Mouse (Mus musculus): ENCODE measurements around the gene Map4k2. TPM values are rescaled to one million over a fixed set of nuclear protein-coding genes. Genes with fewer than 3 reads are reported as not detected.

The Map4k2 gene
- polyA plus RNA-seq, 1 experiment from 2014 or later, result 20.1 TPM

- Histone ChIP-seq H3K27me3 (ENCODE audit: control insufficient read depth, insufficient read depth, low read depth, low read length) (no peaks in the 10 kb centered on the region), H3K9ac (ENCODE audit: low read depth, low read length) (no peak overlapping the region), H3K36me3 (ENCODE audit: control insufficient read depth, insufficient read depth, low read length) (peaks cover 59% of the 10 kb centered on the region), H3K27ac (ENCODE audit: low read length) (no peak overlapping the region), H3K4me2 (ENCODE audit: low read length) (no peak overlapping the region), H3K4me3 (ENCODE audit: low read depth, low read length) (no peak overlapping the region), H3K4me1 (ENCODE audit: control insufficient read depth, insufficient read depth, low read length) (no peaks in the 10 kb centered on the region), H3K9me3 (replicated peaks; ENCODE audit: control insufficient read depth, low read length, poor library complexity, severe bottlenecking) (no peaks in the 10 kb centered on the region)
- WGBS, result 64% methylated on average over 14 of the region's 14 CpGs
- no peak for ATAC-seq
These were observed 35.3 kb downstream of the Map4k2 start for GRCm38 (mm10) chr19:6376255-6376564.

- Histone ChIP-seq H3K4me3 (ENCODE audit: low read depth, low read length) (no peak overlapping the region), H3K9me3 (replicated peaks; ENCODE audit: control insufficient read depth, low read length, poor library complexity, severe bottlenecking) (no peaks in the 10 kb centered on the region), H3K4me1 (ENCODE audit: control insufficient read depth, insufficient read depth, low read length) (no peaks in the 10 kb centered on the region), H3K27me3 (ENCODE audit: control insufficient read depth, insufficient read depth, low read depth, low read length) (no peaks in the 10 kb centered on the region), H3K36me3 (ENCODE audit: control insufficient read depth, insufficient read depth, low read length) (peaks cover 56% of the 10 kb centered on the region), H3K9ac (ENCODE audit: low read depth, low read length) (no peak overlapping the region), H3K27ac (ENCODE audit: low read length) (no peak overlapping the region), H3K4me2 (ENCODE audit: low read length) (no peak overlapping the region)
- no peak for ATAC-seq
- 82% methylated on average over 2 of the region's 2 CpGs for WGBS
These were observed 35.7 kb downstream of the Map4k2 start for GRCm38 (mm10) chr19:6376643-6377042.

DNA sequence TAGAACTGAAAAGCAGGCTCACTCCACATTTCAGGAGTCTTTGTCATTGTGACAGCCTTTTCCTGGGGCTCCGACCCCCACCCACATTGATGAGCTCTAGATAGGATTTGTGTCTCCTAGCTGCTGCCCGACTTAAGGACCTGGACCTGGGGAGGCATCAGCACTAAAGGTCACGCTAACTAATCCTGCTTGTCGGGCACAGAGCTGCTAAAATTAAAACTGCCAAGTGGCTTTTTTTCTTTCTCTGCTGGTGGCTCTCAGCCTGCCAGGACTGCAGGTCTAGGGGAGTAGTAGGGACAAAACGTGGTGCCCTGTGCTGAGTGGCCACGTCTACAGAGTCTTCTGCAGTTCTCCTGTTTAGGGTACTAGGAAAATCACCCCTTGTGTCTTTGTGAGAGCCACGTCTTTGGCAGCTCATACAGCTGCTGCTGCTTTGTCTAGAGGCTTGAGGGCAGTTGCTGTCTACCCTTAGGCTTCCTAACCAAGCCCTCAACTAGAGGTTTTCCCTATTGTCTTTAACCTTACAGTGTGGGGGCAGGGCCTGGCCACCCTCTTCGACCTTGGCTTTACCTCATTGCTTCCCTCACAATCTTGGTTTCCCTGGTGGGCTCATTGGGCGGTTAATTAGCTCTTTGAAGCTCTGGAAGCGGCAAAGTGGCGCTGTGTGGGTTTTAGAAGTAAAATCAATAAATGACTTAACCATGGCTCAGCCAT is 36.5 kb downstream of the Map4k2 start:
- H3K9me3 ChIP-seq (replicated peaks; ENCODE audit: control insufficient read depth, low read length, poor library complexity, severe bottlenecking), result no peaks in the 10 kb centered on the region
- no peak overlapping the region for H3K27ac ChIP-seq (ENCODE audit: low read length)
- no peak for ATAC-seq
- H3K36me3 ChIP-seq (ENCODE audit: control insufficient read depth, insufficient read depth, low read length), result peaks cover 48% of the 10 kb centered on the region
- H3K4me3 ChIP-seq (ENCODE audit: low read depth, low read length), result no peak overlapping the region
- no peak overlapping the region for H3K9ac ChIP-seq (ENCODE audit: low read depth, low read length)
- H3K4me2 ChIP-seq (ENCODE audit: low read length), result no peak overlapping the region
- no peaks in the 10 kb centered on the region for H3K4me1 ChIP-seq (ENCODE audit: control insufficient read depth, insufficient read depth, low read length)
- no peaks in the 10 kb centered on the region for H3K27me3 ChIP-seq (ENCODE audit: control insufficient read depth, insufficient read depth, low read depth, low read length)
- 47% methylated on average over 11 of the region's 11 CpGs for WGBS

GRCm38 (mm10) chr19:6380411-6381166 is 39.7 kb downstream of the Map4k2 start:
- Histone ChIP-seq H3K4me3 (ENCODE audit: low read depth, low read length) (no peak overlapping the region), H3K27me3 (ENCODE audit: control insufficient read depth, insufficient read depth, low read depth, low read length) (no peaks in the 10 kb centered on the region), H3K27ac (ENCODE audit: low read length) (no peak overlapping the region), H3K36me3 (ENCODE audit: control insufficient read depth, insufficient read depth, low read length) (peaks cover 23% of the 10 kb centered on the region), H3K4me1 (ENCODE audit: control insufficient read depth, insufficient read depth, low read length) (no peaks in the 10 kb centered on the region; the same call in 1 of the 2 replicates), H3K9ac (ENCODE audit: low read depth, low read length) (no peak overlapping the region), H3K4me2 (ENCODE audit: low read length) (no peak overlapping the region), H3K9me3 (replicated peaks; ENCODE audit: control insufficient read depth, low read length, poor library complexity, severe bottlenecking) (no peaks in the 10 kb centered on the region)
- 96% methylated on average over 9 of the region's 9 CpGs for WGBS
- ATAC-seq, result no peak

DNA sequence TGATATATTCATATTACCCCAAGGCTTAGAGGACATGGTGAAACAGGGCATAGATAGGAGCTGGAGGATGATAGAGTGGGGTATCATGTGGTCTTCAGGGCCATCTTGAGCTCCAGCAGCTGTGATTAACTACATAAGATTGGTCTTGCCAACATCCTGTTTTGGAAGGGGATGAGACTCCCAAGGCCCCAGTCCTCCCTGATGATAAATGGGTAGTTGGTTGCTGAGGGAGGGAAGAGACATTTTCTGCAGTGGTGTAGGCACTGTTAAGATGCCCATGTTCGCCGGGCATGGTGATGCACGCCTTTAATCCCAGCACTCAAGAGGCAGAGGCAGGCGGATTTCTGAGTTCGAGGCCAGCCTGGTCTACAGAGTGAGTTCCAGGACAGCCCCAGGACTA is 40.3 kb downstream of the Map4k2 start:
- no peaks in the 10 kb centered on the region; the same call in 1 of the 2 replicates for H3K4me1 ChIP-seq (ENCODE audit: control insufficient read depth, insufficient read depth, low read length)
- no peak overlapping the region for H3K27ac ChIP-seq (ENCODE audit: low read length)
- H3K9me3 ChIP-seq (replicated peaks; ENCODE audit: control insufficient read depth, low read length, poor library complexity, severe bottlenecking), result no peaks in the 10 kb centered on the region
- no peak for ATAC-seq
- no peak overlapping the region for H3K4me3 ChIP-seq (ENCODE audit: low read depth, low read length)
- no peaks in the 10 kb centered on the region for H3K27me3 ChIP-seq (ENCODE audit: control insufficient read depth, insufficient read depth, low read depth, low read length)
- WGBS, result 93% methylated on average over 5 of the region's 5 CpGs
- H3K36me3 ChIP-seq (ENCODE audit: control insufficient read depth, insufficient read depth, low read length), result peaks cover 17% of the 10 kb centered on the region
- H3K4me2 ChIP-seq (ENCODE audit: low read length), result no peak overlapping the region
- no peak overlapping the region for H3K9ac ChIP-seq (ENCODE audit: low read depth, low read length)

- Histone ChIP-seq H3K4me3 (ENCODE audit: low read depth, low read length) (no peak overlapping the region), H3K4me1 (ENCODE audit: control insufficient read depth, insufficient read depth, low read length) (no peaks in the 10 kb centered on the region; the same call in 1 of the 2 replicates), H3K4me2 (ENCODE audit: low read length) (no peak overlapping the region), H3K9ac (ENCODE audit: low read depth, low read length) (no peak overlapping the region), H3K27ac (ENCODE audit: low read length) (no peak overlapping the region), H3K36me3 (ENCODE audit: control insufficient read depth, insufficient read depth, low read length) (0 out of 2 replicates have a peak, but pooled peaks cover 5% of the 10 kb centered on the region), H3K9me3 (replicated peaks; ENCODE audit: control insufficient read depth, low read length, poor library complexity, severe bottlenecking) (no peaks in the 10 kb centered on the region), H3K27me3 (ENCODE audit: control insufficient read depth, insufficient read depth, low read depth, low read length) (no peaks in the 10 kb centered on the region)
- 82% methylated on average over 4 of the region's 4 CpGs for WGBS
- no peak for ATAC-seq
These were observed 41.5 kb downstream of the Map4k2 start for GRCm38 (mm10) chr19:6382323-6382924.

- Histone ChIP-seq H3K4me2 (ENCODE audit: low read length) (no peak overlapping the region), H3K36me3 (ENCODE audit: control insufficient read depth, insufficient read depth, low read length) (no peaks in the 10 kb centered on the region), H3K9me3 (replicated peaks; ENCODE audit: control insufficient read depth, low read length, poor library complexity, severe bottlenecking) (no peaks in the 10 kb centered on the region), H3K27ac (ENCODE audit: low read length) (no peak overlapping the region), H3K27me3 (ENCODE audit: control insufficient read depth, insufficient read depth, low read depth, low read length) (no peaks in the 10 kb centered on the region), H3K4me1 (ENCODE audit: control insufficient read depth, insufficient read depth, low read length) (no peaks in the 10 kb centered on the region; the same call in 1 of the 2 replicates), H3K9ac (ENCODE audit: low read depth, low read length) (no peak overlapping the region), H3K4me3 (ENCODE audit: low read depth, low read length) (no peak overlapping the region)
- 42% methylated on average over 5 of the region's 5 CpGs for WGBS
- ATAC-seq, result no peak
These were observed 42.5 kb downstream of the Map4k2 start for GRCm38 (mm10) chr19:6383470-6383869.

DNA sequence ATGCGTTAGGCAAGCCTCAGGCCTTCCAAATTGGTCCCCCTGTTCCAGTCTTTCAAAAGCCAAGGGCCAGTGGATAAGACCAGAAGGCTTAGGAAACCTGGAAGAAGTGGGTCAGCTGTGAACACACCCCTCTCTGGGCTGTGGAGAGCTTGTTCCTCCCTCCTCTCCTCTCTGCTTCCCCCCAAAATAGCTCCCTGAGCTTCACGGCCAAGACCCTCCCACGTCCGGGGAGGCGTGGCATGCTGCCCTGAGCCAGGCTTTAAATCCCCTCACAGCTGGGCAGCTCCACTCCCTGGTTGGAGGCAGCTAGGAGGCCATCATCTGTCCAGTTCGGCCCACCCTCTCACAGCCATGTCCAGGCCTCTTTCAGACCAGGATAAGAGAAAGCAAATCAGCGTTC is 43.2 kb downstream of the Map4k2 start, which contains the start of gene Pygm:
Gene Pygm, plus strand, starts transcription at position 272 of the 400 bp plus-strand sequence.
- Histone ChIP-seq H3K36me3 (ENCODE audit: control insufficient read depth, insufficient read depth, low read length) (no peaks in the 10 kb centered on the region), H3K9me3 (replicated peaks; ENCODE audit: control insufficient read depth, low read length, poor library complexity, severe bottlenecking) (no peaks in the 10 kb centered on the region), H3K27me3 (ENCODE audit: control insufficient read depth, insufficient read depth, low read depth, low read length) (no peaks in the 10 kb centered on the region), H3K4me1 (ENCODE audit: control insufficient read depth, insufficient read depth, low read length) (no peaks in the 10 kb centered on the region; the same call in 1 of the 2 replicates), H3K9ac (ENCODE audit: low read depth, low read length) (no peak within 1 kb of the TSS; the same call in 1 of the 2 replicates), H3K4me2 (ENCODE audit: low read length) (no peak within 1 kb of the TSS), H3K27ac (ENCODE audit: low read length) (no peak within 1 kb of the TSS), H3K4me3 (ENCODE audit: low read depth, low read length) (no peak within 1 kb of the TSS)
- 10% methylated on average over 7 of the region's 7 CpGs for WGBS
- ATAC-seq, result no peak

GRCm38 (mm10) chr19:6384954-6385353 is 44.0 kb downstream of the Map4k2 start:
- Histone ChIP-seq H3K27me3 (ENCODE audit: control insufficient read depth, insufficient read depth, low read depth, low read length) (no peaks in the 10 kb centered on the region), H3K4me2 (ENCODE audit: low read length) (no peak overlapping the region), H3K4me1 (ENCODE audit: control insufficient read depth, insufficient read depth, low read length) (peaks cover 7% of the 10 kb centered on the region), H3K27ac (ENCODE audit: low read length) (no peak overlapping the region), H3K9ac (ENCODE audit: low read depth, low read length) (no peak overlapping the region), H3K4me3 (ENCODE audit: low read depth, low read length) (no peak overlapping the region), H3K9me3 (replicated peaks; ENCODE audit: control insufficient read depth, low read length, poor library complexity, severe bottlenecking) (no peaks in the 10 kb centered on the region), H3K36me3 (ENCODE audit: control insufficient read depth, insufficient read depth, low read length) (no peaks in the 10 kb centered on the region)
- 87% methylated on average over 11 of the region's 11 CpGs for WGBS
- ATAC-seq, result no peak
